Mouse (Mus musculus) lung, postnatal 0 days (tissue): Measurements from ENCODE around the gene Slc35g2.

Experiments
- CTCF ChIP-seq: IDR thresholded peaks from 2 replicates; pipeline ENCODE4 v1.5.1; 2016; ENCODE audit warnings: antibody characterized with exemption, mild to moderate bottlenecking
- EP300 ChIP-seq: IDR thresholded peaks from 2 replicates; pipeline ENCODE4 v1.6.1; 2016; ENCODE audit warnings: antibody characterized with exemption, mild to moderate bottlenecking, control low read depth

DNA sequence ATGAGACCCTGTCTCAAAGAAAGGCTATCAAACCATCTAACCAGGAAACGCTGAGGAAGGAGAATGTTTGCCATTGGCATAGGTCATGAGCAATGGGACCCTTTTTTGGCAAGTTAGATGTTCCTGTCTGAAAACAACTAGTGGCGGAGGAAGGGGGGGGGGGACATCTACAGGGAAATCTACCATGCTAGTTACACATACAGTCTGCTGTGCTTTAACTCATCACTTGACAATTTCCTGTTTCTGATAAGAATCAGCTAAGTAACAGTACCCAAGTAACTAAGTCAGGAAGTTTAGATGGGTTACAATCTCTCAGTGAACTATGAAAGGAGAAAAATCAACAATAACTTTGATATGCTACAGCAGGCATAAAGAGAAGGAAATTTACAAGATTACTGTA lies 48.9 kb downstream of the Slc35g2 start:
- no peak for TF ChIP-seq EP300
- TF ChIP-seq CTCF: no peak
